Mouse (Mus musculus) stomach, embryonic 16.5 days (tissue): ENCODE data around the gene Klf13. TPM values are rescaled to one million over a fixed set of nuclear protein-coding genes. Genes with fewer than 3 reads are reported as not detected.

Experiments used
- ATAC-seq: fragments of 200-750 bp; cut with Nextera tagmentation; 2 replicates; pipeline ENCODE4 v1.8.0; 2017; ENCODE audit warnings: moderate number of reproducible peaks, moderate TSS enrichment; ENCODE audit not compliant: insufficient read depth, low FRiP score
- H3K27ac ChIP-seq: fragments of 300-500 bp; sonication (generic); 2 replicates; pipeline ENCODE4 v1.5.1; 2014; ENCODE audit warnings: low read length
- H3K27me3 ChIP-seq: fragments of 300-500 bp; sonication (generic); 2 replicates; pipeline ENCODE4 v1.6.1; 2014; ENCODE audit warnings: low read length, control low read depth, mixed read lengths; ENCODE audit not compliant: control insufficient read depth, insufficient read depth
- H3K36me3 ChIP-seq: fragments of 300-500 bp; sonication (generic); 2 replicates; pipeline ENCODE4 v1.6.1; 2014; ENCODE audit warnings: low read length; ENCODE audit not compliant: control insufficient read depth, insufficient read depth
- H3K4me1 ChIP-seq: fragments of 300-500 bp; sonication (generic); 2 replicates; pipeline ENCODE4 v1.6.1; 2014; ENCODE audit warnings: low read length, control low read depth, mixed read lengths; ENCODE audit not compliant: control insufficient read depth, insufficient read depth
- H3K4me2 ChIP-seq: fragments of 300-500 bp; sonication (generic); 2 replicates; pipeline ENCODE4 v1.6.1; 2014; ENCODE audit warnings: low read depth, low read length, mixed read lengths
- H3K4me3 ChIP-seq: fragments of 300-500 bp; sonication (generic); replicated peaks from 2 replicates; pipeline ENCODE4 v1.5.1; 2014; ENCODE audit warnings: mild to moderate bottlenecking, low read length
- H3K9ac ChIP-seq: fragments of 300-500 bp; sonication (generic); 2 replicates; pipeline ENCODE4 v1.6.1; 2014; ENCODE audit warnings: low read length
- H3K9me3 ChIP-seq: fragments of 300-500 bp; sonication (generic); replicated peaks from 2 replicates; pipeline ENCODE4 v1.6.1; 2016; ENCODE audit warnings: low read length, control low read depth; ENCODE audit not compliant: control insufficient read depth
- WGBS: fragments of 180-500 bp; shearing (Covaris S2); extraction: QIAGEN DNeasy Blood & Tissue Kit; methylation state at CpG from one replicate; pipeline ENCODE4 v1.1.7; 2014; 5-methylcytosine and 5-hydroxymethylcytosine counted together
- polyA plus RNA-seq: library from polyadenylated mRNA; unstranded; fragments of >200 nt; fragmentation: Nextera tagmentation; extraction: Ambion mirVana; gene quantifications from 2 replicates; pipeline ENCODE4 v1.2.1, GENCODE M21; 2015

Klf13 gene
- polyA plus RNA-seq, 1 experiment from 2014 or later, result 30.8 TPM

DNA sequence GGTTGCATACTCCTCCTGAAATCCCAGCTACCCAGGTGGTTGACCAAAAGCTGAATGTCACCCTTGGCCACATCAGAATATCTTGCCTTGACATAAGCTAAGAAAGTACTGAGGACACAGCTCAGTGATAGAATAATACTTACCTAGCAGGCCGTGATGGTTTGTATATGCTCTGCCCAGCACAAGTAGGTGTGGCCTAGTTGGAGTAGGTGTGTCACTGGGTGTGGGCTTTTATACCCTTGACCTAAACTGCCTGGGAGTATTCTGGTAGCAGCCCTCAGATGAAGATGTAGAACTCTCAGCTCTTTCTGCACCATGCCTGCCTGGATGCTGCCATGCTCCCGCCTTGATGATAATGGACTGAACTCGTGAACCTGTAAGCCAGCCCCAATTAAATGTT, 6.3 kb downstream of the Klf13 start:
- H3K4me3 ChIP-seq, result no peak overlapping the region
- 78% methylated on average over 3 of the region's 3 CpGs for WGBS
- no peaks in the 10 kb centered on the region for H3K27me3 ChIP-seq
- H3K4me2 ChIP-seq, result no peak overlapping the region
- no peaks in the 10 kb centered on the region for H3K36me3 ChIP-seq
- H3K9me3 ChIP-seq, result no peaks in the 10 kb centered on the region
- H3K4me1 ChIP-seq, result peaks cover 9% of the 10 kb centered on the region
- no peak overlapping the region for H3K9ac ChIP-seq
- ATAC-seq, result no peak
- no peak overlapping the region for H3K27ac ChIP-seq

DNA sequence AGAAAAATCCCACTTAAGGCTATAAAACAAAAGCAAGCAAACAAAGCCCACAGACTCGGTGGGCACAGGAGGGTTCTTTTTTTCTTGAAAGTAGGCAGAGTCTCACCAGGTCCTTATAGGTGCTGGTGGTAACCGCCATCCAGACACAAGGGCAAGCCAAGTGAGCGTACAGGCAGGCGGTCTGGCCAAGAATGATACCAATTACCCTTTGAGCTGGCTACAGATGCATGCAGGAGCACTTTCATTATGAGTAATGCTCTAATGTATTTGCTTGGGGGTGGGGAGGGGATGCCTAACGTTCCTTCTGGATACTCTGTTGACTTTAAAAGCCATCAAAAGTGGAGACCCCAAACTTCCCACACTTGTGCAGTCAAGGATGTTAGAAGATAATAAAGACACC, 7.9 kb downstream of the Klf13 start:
- WGBS, result 80% methylated on average over 5 of the region's 5 CpGs
- H3K27me3 ChIP-seq, result no peaks in the 10 kb centered on the region
- no peak overlapping the region for H3K4me3 ChIP-seq
- H3K9me3 ChIP-seq, result no peaks in the 10 kb centered on the region
- H3K9ac ChIP-seq, result no peak overlapping the region
- no peak for ATAC-seq
- H3K27ac ChIP-seq, result no peak overlapping the region
- peaks cover 18% of the 10 kb centered on the region for H3K4me1 ChIP-seq
- no peak overlapping the region for H3K4me2 ChIP-seq
- H3K36me3 ChIP-seq, result no peaks in the 10 kb centered on the region

- Histone ChIP-seq H3K9me3 (no peaks in the 10 kb centered on the region), H3K9ac (no peak overlapping the region), H3K4me2 (no peak overlapping the region), H3K36me3 (no peaks in the 10 kb centered on the region), H3K27me3 (no peaks in the 10 kb centered on the region), H3K4me1 (peaks cover 18% of the 10 kb centered on the region), H3K4me3 (no peak overlapping the region), H3K27ac (no peak overlapping the region)
- no peak for ATAC-seq
- 89% methylated on average over 3 of the region's 3 CpGs for WGBS
Observed at GRCm38 (mm10) chr7:63930132-63930531, 8.6 kb downstream of the Klf13 start.

DNA sequence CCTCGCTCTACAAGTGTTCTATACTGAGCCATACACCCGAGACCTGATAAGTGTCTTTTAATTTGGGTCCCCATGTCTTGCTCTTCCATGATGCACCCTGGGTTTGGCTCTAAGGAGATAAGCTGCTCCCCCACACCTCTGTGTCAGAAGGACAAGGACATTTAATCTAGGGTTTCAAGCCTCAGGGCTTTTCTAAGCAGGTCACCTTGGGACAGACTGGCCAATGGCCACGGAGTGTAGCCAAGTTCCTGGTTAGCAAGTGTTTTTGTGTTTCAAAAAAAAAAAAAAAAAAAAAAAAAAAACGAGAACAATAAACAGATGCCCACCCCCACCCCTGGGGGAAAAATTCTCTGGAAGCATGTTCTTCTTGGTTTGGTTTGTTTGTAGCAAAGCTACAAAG, 9.6 kb downstream of the Klf13 start:
- peaks cover 27% of the 10 kb centered on the region for H3K4me1 ChIP-seq
- no peaks in the 10 kb centered on the region for H3K9me3 ChIP-seq
- H3K4me3 ChIP-seq, result no peak overlapping the region
- H3K27ac ChIP-seq, result no peak overlapping the region
- ATAC-seq, result no peak
- 87% methylated on average over 4 of the region's 4 CpGs for WGBS
- H3K27me3 ChIP-seq, result no peaks in the 10 kb centered on the region
- no peak overlapping the region for H3K9ac ChIP-seq
- H3K36me3 ChIP-seq, result no peaks in the 10 kb centered on the region
- no peak overlapping the region for H3K4me2 ChIP-seq

GRCm38 (mm10) chr7:63927121-63927520, 11.6 kb downstream of the Klf13 start:
- Histone ChIP-seq H3K27me3 (no peaks in the 10 kb centered on the region), H3K36me3 (no peaks in the 10 kb centered on the region), H3K4me1 (peaks cover 38% of the 10 kb centered on the region), H3K4me3 (no peak overlapping the region), H3K9ac (no peak overlapping the region), H3K9me3 (no peaks in the 10 kb centered on the region), H3K4me2 (no peak overlapping the region), H3K27ac (no peak overlapping the region)
- ATAC-seq, result no peak
- WGBS, result 90% methylated on average over 6 of the region's 6 CpGs

GRCm38 (mm10) chr7:63926492-63926891, 12.2 kb downstream of the Klf13 start:
- 78% methylated on average over 3 of the region's 3 CpGs for WGBS
- H3K36me3 ChIP-seq, result no peaks in the 10 kb centered on the region
- H3K9ac ChIP-seq, result no peak overlapping the region
- H3K9me3 ChIP-seq, result no peaks in the 10 kb centered on the region
- ATAC-seq, result no peak
- no peaks in the 10 kb centered on the region for H3K27me3 ChIP-seq
- H3K27ac ChIP-seq, result peak overlapping the region; percentile 67
- no peak overlapping the region for H3K4me2 ChIP-seq
- H3K4me1 ChIP-seq, result peaks cover 39% of the 10 kb centered on the region
- no peak overlapping the region for H3K4me3 ChIP-seq

DNA sequence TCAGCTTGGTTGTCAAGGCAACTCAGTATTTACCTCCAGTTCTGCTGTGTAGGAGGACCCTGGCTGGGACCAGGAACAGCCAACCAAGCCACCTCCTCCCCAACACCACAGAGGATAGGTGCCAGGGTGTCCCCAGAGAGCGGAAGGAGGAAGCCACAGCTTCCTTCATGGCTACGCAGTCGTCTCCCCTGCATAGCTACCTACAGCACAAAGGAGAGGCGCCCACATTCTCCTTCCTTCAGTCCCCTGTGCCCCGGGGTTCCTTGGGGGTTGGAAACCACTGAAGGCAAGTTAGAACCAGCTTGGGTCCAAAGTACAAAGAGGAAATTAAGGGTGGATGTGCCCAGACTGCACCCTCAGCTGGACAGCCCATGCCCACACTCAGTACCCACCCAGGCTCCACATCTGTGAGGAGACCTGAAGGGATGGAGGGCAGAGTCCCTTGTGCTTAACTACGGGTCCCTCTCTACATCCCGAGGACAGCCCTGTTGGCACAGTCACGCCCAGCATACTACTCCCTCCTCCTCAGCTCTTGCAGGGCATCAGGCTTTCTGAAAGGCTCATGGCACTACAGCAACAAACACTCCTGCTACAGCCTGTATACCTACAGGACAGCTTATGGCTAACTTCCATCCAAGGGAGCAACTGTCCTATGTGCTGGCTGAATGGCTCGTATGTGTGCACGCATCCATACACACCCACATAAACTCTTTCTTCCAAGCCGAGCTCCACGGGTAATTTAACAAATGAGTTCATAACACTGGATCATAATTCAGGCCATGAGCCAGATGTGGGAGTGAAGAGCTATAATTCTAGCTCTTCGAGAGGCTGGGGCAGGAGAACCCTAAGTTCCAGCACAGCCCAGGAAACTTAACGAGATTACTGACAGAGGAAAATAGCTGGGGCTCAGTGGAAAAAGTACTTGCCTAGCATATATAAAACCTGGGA, 13.0 kb downstream of the Klf13 start:
- Histone ChIP-seq H3K4me2 (peak overlapping the region; percentile 32), H3K36me3 (no peaks in the 10 kb centered on the region), H3K9me3 (no peaks in the 10 kb centered on the region), H3K4me3 (no peak overlapping the region), H3K9ac (no peak overlapping the region), H3K27me3 (no peaks in the 10 kb centered on the region), H3K27ac (peak overlapping the region; percentile 67), H3K4me1 (peaks cover 39% of the 10 kb centered on the region)
- ATAC-seq, result peak; percentile 75; the same call in 1 of the 2 replicates
- 43% methylated on average over 14 of the region's 14 CpGs for WGBS

DNA sequence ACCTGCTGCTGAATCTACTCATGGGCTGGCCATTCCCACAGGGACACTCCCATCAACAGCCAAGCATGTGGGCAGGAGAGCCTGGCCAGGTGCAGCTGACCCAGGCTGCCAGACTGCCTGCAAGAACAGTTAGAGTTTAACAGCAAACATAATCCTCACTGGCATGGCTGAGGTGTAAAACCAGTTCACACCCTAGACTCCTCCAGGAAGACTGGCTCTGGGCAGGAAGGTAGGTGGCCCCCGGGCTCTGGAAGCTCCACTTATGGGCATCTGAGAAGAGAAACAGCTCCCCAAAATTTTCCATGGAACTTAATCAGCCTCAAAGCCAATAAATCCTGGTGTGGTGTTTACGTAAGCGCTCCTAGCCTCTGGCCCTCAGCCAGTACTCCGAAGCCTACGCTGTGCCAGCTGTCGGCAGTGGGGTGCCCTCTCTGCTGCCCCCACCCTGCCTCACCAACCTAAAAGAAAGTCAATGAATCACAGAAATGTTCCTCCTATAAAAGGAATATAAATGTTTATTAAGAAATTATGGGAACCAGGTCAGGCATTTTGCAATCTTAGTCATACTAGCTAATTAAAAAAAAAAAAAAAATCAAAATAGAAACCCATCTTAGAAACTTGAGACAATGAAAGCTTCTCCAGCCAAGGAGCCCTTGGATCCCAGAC, 13.8 kb downstream of the Klf13 start:
- ATAC-seq, result peak; percentile 54
- Histone ChIP-seq H3K9ac (no peak overlapping the region), H3K4me3 (no peak overlapping the region), H3K4me2 (peak overlapping the region; percentile 32), H3K36me3 (no peaks in the 10 kb centered on the region), H3K27ac (peak overlapping the region; percentile 67), H3K27me3 (no peaks in the 10 kb centered on the region), H3K4me1 (peaks cover 43% of the 10 kb centered on the region), H3K9me3 (no peaks in the 10 kb centered on the region)
- WGBS, result 18% methylated on average over 6 of the region's 6 CpGs

DNA sequence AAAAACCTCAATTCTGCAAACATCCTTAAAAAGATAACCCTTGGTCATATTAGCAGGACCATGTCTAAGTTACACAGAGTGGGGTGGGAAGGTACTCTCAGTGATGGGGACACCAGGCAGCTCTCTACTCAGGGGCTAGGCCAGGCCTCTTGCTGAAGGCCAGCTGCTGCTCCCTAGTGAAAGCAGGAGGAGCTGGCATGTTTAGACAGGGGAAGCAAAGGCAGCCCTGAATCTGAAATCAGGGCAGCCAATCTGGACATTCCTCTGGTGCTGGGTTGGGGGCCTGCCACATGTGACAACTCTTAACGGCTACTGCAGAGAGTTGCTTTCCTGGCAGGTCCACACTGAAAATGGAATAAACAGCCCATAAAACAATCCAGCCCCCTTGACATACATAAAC, 14.6 kb downstream of the Klf13 start:
- H3K4me1 ChIP-seq, result peaks cover 50% of the 10 kb centered on the region
- 43% methylated on average over 1 of the region's 1 CpGs for WGBS
- no peak for ATAC-seq
- H3K27me3 ChIP-seq, result no peaks in the 10 kb centered on the region
- no peak overlapping the region for H3K4me3 ChIP-seq
- no peaks in the 10 kb centered on the region for H3K36me3 ChIP-seq
- peak overlapping the region; percentile 67; the same call in 1 of the 2 replicates for H3K27ac ChIP-seq
- no peak overlapping the region for H3K9ac ChIP-seq
- H3K9me3 ChIP-seq, result no peaks in the 10 kb centered on the region
- no peak overlapping the region for H3K4me2 ChIP-seq
